Mouse (Mus musculus): ENCODE data around the gene Adipor2.

DNA sequence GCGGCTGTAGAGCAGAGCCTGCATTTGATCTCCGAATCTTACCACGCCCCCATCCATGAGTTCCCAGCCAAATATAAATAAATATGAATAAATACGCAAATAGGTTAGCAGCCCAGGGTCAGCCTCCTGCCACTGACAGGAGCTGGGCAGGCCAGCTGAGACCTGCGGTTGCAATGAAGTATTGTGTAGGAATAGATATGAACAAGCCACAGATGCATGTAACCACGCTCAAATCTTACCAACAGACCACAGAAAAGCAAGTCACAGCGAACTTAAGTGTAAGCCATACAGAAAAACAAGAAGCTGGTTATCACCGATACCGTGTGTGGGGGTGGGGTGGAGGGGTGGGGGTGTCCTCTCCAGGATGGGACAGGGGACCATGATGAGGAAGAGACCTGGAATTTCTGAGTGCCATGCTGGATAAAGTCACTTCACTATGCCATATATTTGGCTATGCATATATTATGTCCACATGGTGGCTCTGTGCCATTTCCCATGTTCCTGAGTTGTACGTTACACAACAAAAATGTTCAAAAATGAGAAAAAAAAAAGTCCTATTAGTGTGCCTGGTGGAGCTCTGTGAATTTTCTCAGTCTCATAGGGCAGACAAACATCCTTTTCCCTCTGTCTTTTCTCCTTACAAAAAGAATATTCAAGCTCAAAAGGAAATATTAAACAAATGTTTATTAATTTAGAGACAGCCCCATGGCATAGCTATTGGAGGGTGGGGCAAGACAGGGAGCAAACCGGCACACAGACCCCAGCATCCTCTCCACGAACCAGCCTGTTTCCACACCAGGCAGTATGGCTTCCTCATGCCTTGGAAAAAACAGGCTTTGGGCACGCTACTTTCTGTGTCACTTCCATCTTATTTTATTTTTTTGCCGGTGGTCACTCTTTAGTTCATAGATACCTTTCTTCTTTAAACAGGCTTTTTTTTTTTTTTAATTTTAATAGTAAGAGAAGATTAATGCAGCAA, 33.8 kb upstream of the Adipor2 start:
- TF ChIP-seq POLR2A (IDR thresholded peaks at IDR 0.05; ENCODE audit: insufficient read depth, low read depth, low read length) (no peak), EP300 (IDR thresholded peaks at IDR 0.05; ENCODE audit: insufficient read depth, low read depth, low read length) (no peak), CTCF (IDR thresholded peaks at IDR 0.05) (no peak)

Data from heart, adult 2 months (tissue).